Mouse (Mus musculus) hindlimb bud, embryonic 11.5 days (tissue): ENCODE results near the gene Arhgap1.
"Not testable (repeated sequence)": the region's sequence is repeated elsewhere in the genome, so short reads cannot be mapped to it uniquely, and the experiment has no call there.

Experiments
- DNase-seq: peaks from one replicate; pipeline ENCODE4 v3.0.0-alpha.2; 2012; ENCODE audit warnings: low read depth, low spot score; ENCODE audit errors: extremely low spot score

The Arhgap1 gene

DNA sequence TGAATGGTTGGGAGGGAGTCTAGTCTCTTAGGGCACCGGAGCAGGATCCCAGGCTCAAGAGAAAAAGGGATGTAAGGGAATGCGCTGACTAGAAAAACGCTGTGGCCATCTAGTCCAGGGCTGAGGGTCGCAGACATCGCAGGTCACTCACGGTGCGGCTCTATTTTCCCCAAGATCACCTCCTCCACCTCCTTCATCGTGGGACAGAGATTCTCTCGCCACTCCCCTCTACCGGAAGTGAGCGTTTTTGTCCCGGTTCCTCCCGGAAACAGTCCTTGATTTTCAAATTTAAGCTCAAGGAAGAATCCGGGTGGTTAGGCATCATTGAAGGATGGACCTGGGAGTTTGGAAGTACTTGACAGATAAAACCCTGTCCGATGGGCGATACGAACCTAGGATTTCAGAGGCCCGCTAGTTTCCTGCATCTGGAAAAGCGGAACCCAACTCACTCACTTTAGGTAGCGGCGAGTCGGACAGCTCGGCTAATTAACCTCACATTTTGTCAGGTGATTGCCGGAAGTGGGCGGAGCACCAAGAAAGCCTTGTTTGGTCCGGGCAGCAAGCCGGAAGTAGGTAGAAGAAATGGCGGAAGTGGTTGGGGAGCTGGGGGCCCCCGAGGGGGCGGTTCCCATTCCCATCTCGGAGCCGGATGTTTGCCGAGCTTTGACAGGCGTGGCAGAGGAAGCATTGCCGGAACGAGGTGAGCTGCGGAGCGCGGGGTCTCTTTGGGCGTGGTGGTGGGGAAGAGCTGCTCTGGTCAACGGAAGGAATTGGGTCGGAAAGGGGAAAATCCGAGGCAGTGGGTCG lies at the start of gene Arhgap1, which contains the start of gene Zfp408:
Gene Arhgap1 (plus strand): TSS at position 308 of the 807 bp plus-strand sequence.
Gene Zfp408 (minus strand): TSS at position 239 of the 807 bp plus-strand sequence.
- peak; percentile 97 for DNase-seq

DNA sequence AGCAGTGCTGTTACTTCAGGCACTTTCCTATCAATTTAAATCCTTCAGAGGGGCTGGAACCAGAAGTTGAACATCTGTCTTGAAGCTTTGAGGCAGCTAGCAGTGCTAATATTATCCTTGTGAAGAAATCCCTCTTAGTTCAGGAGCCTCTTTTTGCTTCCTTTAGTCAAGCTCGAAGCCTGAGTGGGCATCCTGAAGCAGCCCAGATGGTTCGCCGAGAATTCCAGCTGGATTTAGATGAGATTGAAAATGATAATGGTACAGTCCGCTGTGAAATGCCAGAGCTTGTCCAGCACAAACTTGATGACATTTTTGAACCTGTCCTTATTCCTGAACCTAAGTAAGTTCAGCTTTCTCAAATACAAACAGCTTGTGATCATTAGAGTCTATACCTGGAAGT lies 49.2 kb upstream of the Arhgap1 start:
- DNase-seq = no peak

DNA sequence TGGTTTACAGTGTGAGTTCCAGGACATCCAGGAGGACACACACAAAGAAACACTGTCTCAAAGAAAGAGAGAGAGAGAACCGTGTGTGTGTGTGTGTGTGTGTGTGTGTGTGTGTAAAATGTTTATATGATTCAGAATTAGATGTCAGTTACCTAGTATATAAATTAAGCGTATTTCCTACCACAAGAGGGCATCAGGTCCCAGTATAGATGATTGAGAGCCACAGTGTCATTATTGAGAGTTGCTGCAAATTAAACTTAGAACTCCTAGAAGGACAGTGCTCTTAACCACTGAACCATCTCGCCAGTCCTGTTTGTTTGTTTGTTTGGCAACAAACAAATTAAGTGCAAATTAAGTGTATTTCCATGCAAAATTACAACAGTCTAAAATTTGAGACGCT lies 47.3 kb upstream of the Arhgap1 start:
- no peak for DNase-seq

DNA sequence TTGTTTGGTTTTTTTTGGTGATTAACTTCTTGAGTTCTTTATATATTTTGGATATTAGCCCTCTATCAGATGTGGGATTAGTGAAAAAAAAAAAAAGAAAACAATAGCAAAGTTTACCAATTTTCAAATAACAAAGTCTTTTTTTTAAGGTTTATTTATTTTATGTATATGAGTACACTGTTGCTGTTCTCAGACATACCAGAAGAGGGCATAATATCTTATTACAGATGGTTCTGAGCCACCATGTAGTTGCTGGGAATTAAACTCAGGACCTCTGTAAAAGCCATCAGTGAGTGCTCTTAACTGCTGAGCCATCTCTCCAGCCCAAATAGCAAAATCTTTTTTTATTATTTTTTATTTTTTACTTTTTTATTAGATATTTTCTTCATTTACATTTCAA lies 40.3 kb upstream of the Arhgap1 start:
- not testable (repeated sequence) for DNase-seq

DNA sequence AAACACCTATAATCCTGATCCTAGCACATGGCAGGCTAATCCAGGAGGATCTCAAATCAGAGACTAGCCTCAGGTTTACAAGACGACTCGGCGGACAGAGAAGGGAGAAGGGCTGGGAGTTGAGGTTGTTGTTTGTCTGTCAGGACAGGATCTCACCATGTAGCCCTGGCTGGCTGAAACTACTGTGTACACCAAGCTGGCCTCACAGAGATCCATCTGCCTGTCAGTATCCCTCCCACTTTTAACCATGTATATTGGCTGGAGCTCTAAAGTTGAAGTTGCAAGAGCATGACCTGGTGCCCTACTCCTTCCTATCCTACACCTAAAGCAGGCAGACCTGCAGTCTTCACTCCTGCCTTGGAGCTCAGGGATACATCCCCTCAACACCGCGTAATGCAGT lies 27.3 kb upstream of the Arhgap1 start:
- no peak for DNase-seq

DNA sequence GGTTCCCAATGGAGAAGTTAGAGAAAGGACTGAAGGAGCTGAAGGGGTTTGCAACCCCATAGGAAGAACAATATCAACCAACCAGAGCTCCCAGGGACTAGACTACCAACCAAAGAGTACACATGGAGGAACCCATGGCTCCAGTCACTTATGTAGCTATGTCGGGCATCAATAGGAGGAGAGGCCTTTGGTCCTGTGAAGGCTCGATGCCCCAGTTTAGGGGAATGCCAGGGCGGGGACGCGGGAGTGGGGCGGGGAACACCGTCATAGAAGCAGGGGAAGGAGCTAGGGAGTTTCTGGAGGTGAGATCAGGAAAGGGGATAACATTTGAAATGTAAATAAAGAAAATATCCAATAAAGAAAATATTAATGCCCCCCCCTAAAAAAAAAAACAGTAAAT lies 26.3 kb upstream of the Arhgap1 start:
- DNase-seq = not testable (repeated sequence)

DNA sequence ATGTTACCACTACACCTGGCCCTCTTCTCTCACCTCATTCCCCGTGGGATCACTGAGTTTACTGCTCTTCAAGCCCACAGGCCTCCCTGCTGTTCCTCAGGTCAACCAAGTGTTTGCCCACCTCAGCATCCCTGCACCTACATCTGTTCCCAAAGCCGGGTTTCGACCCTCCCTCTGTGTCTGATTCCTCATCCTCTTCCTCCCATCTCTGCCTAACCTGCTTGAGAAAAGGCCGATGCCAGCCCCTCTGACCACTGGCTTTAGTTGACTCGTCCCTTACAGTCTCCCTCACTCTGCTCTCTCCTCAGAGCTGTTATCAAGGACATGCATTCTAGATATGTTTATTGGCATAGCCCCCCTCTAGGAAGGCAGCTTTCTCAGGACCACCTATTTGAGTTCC lies 22.2 kb upstream of the Arhgap1 start:
- no peak for DNase-seq

DNA sequence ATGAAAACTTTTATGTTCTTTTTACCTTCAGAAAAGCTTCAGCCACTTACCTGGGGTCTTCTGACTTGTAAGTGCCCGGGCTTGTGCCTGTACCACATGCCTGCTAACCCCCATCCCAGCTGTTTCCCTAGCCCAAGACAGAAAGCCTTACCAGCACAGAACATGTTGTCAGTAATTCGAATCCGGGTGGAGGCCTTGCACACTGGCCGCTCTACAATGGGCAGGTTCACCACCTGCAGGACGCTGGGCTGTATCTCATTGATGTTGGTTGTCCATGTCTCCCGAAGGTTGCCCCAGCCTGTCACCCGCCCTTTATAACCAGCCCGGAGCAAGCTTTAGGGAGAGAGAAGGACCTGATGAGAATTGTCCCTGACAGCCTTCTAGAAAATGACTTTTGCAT lies 21.5 kb upstream of the Arhgap1 start:
- no peak for DNase-seq

DNA sequence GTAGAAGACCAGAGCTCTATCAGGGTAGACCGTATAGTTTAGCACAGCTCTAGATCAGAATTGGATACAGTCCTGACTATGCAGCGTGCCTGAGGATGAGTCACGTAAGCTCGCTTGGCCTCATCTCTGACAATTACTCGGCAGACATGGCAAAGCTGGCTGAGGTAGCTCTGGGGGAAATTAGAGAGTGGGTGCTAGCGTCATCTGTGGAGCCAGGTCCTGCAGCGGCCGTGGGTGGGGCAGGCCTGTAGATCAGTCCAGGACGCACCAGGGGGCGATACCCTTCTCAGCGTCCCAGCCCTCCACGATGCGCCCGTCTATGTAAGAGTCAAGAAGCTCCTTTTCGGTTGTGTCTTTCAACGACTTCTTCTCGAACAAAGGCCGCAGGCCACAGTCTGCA lies 20.0 kb upstream of the Arhgap1 start:
- DNase-seq = no peak

DNA sequence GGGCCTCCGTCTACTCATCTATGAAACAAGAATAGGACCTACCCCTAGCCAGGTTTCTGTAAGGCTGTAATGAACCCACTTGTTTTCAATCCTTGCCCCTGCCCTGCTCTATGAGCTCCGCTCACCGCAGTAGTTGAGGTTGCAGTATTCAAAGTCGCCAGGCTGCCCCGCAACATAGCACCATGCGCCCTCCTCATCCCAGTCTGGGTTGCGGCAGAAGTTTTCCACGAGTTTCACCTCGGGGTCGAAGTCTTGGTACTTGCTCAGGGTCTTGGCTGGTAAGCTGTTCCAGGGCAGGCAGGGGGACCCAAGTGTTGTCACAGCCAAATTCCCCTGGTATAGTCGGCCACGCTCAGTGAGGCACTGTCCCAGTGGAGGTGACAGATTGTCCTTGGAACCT lies 19.3 kb upstream of the Arhgap1 start:
- DNase-seq = no peak

DNA sequence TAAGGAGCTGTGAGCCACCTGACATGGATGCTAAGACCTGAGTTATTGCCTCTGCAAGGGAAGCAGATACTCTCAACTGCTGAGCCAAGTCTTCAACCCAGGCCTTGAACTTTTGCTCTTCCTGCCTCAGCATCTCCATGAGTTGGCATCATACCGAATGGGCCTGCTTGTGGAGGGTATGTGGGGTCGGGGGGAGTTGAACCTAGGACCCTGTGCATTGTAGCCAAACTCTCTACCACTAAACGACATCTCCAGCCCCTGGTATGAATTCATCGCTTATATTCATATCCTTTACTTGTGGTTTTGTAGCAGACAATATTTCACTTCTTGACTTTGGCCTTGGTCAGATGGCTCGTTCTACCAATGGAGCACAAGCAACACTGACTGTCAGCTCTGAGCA lies 17.8 kb upstream of the Arhgap1 start:
- DNase-seq = no peak

DNA sequence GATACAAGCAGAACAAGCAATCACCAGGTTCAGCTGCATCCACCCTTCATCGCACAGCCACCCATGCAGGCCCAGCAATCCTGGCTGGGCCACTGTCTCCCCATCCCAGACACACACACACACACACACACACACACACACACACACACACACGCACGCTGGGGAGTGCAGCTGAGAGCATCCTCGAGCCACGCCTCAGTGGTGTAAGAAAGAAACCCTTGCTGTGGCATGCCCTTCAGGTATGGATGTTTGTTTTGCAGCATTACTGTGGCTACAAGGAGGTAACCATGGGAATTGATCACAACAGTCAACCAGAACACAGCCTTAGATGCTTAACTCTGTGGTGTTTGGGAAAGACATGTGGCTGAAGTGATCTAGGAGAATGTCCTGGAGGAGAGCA lies 17.3 kb upstream of the Arhgap1 start:
- no peak for DNase-seq

DNA sequence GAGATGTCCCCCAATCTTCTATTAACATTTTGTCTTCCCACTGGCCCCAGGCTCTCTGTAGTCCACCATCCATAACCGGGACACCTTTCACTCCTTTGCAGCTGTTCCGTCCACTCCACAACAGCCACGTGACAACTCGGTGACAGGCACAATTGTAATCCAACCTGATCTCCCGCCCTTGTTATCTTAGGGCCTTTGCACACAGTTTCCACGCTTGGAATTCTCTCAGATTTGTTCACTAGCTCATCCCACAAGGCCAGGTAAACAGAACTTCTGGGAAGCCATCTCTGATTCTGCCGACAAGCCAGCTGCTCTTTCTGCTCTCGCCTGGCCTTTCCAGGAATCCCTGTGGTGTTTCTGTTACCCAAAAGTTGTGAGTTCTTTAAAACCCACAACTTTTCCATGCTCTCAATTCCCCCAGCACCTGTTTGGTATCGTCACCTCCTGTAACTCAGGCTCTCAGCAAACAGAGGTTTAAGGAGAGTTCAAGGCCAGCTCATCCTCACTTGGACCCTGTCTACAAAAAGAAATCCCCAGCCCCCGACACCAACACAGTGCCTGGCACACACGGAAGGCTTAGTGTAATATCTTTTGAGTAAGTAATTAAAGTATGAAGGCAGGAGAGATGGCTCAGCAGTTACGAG lies 16.2 kb upstream of the Arhgap1 start:
- DNase-seq = no peak

DNA sequence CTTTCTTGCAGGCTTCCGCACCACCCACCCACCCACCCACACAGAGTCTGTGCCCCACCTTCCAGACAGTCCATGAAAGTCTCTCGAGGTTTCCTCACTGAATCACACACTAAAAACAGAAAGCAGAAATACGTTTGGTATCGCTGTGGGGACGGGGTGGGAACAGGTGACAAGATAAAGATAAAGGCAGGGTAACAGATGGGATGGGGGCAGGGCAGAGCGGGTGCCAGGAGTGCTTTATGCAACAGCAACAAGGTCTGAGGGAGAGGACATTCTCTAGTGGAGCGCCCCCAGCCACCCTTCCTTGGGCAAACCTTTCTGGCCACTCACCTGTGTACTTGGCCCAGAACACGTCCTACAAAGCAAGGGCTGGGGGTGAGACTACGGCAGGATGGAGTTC lies 14.8 kb upstream of the Arhgap1 start:
- no peak for DNase-seq

DNA sequence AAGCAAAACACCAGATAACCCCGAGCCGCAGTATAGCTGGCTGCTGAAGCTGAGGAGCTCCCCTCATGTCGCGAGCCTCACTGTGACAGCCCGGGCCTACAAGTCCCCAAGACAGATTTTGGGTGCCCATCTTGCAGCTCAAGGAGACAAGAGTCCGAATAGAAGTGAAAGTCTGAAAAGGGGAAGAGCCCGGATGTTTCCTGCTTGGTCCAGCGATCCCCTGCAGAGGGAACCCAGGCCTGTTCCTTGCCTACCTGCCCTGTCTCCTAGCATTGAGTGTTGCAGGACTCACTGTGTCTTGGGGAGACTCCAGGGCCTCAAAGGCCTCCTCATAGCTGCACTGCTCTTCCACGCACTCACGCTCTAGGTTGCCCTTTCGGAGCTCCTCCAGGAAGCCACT lies 14.2 kb upstream of the Arhgap1 start:
- DNase-seq = no peak

DNA sequence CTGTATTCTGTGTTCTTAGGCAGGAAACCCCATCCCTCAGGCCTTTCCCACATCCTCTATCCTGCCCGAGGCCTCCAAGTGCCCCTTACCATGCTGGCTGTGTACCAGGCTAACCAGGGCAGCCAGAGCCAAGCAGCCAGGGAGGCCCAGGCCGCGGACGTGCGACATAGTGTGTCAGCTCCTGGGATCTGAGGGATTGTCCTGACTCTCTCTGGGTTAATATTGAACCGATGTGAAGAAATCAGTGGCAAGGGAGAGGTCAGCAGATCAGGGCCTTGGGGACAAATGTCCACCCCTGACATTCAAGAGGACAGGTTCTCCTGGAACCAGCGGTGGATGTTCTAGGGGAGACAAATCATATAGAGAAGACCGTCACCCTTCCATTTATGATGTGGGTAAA lies 13.4 kb upstream of the Arhgap1 start, which contains the start of gene F2:
Gene F2 (minus strand): TSS at position 186 of the 400 bp plus-strand sequence.
- no peak for DNase-seq

DNA sequence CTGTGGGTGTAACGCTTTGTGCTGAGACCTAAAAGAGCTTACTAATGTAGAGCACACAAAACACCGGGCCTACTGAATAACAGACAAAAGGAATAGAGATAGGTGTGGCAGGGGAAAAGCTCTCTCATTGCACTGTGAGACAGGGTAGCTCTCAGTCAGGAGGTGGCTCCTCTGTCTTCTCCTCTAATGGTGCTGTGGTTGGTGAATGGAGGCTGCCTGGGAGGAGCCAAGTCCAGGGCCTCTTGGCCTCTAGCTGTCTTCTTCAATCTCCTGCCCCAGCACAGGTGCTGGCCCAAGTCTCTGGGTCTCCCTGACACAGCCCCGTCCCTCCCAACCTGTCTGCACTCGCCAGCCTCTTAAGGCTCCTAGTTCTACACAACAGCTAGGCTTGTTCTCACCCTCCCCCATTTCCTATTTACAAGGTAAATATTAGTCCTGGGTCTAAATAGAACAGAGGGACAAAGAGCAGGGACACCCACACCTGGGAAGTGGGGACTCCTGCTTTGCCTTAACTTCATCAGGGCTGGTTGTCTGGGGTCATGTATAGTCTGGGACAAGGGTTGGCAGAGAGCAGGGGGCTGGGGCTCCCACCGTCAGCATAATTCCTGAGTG lies 12.8 kb upstream of the Arhgap1 start:
- DNase-seq = no peak

DNA sequence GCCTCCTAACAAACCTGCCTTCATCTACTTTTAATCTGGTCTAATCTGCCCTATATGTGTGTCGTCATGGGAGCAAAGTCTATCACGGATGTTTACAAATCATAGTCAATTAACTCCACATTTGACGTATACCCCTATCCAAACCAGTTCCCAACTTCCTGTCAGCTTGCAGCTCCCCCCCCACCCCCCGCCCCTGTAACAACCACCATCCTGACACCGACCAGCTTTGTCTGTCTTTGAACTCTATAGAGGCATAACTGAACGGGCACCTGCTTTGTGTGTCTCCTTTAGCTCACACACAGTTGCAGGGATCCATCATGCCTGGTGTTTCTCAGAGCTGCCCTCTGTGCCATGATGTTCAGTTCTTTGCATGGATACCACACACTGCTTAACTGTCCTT lies 10.7 kb upstream of the Arhgap1 start:
- no peak for DNase-seq

DNA sequence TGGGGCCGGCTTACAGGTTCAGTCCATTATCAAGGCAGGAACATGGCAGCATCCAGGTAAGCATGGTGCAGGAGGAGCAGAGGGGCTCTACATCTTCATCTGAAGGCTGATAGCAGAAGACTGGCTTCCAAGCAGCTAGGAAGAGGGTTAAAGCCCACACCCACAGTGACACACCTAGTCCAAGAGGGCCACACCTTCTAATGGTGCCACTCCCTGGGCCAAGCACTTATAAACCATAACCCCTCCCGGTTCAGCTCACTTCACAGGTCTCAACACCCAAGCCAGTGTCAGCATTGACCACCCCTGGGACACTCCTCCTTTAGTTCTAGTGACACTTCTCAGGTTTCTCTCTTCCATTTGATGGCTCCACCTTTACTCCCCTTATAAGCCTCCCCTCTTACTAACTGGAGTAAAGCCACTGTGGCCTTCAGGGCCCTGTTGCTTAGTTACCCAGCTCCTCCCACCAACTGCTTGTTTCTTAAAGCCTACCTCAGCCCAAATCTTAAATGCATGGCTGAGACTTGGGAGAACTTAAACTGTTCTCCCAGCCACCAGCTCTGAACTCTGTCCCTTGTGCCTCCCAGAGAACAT lies 6.7 kb upstream of the Arhgap1 start:
- DNase-seq = no peak

DNA sequence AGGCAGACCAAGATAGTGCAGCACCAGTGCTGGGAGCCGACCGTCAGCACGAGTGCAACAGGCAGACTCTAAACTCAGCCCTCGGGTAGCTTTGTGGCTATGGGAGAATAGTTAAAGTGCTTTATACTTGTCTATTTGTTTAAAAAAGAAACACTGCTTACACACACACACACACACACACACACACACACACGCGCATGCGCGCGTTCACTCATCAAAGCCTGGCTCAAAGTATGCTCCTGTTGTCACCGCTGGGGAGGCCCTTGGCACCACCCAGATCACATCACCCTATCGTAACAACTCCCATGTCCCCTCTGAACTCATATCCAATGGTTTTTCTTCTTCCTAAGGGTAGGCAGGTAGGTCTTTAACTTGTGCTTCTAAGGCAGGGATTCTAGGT lies 5.6 kb upstream of the Arhgap1 start:
- DNase-seq = no peak

DNA sequence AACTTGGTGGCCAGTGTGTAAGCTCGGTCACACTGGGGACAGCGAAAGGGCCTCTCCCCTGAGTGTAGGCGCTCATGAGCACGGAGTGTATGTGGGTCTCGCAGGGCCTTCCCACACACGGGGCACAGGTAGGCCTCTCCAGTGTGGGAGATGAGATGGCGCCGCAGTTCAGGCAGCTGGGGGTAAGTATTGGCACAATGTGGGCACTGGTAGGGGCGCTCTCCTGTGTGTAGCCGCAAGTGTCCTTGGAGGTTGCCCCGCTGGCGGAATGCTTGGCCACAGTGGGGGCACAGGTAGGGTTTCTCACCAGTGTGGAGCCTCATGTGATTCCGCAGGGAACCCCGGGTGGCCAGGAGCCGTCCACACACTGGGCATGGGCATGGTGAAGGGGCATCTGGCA lies 4.3 kb upstream of the Arhgap1 start:
- no peak for DNase-seq

DNA sequence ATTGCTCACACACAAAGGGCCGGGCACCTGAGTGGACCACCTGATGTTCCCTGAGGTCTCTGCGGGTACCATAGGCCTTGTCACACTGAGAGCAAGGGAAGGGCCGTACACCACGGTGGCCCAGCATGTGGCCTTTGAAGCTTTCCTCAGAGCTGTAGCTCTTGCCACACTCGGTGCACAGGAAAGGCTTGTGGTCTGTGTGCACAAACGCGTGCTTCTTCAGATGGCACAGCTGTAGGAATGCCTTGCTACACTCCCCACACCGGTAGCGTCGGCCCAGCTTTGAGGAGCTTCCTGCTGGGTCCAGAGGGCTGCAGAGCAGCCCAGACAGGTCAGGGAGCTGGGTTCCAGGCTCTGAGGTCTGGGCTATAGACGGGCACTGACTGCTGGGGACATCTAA lies 3.8 kb upstream of the Arhgap1 start:
- DNase-seq = no peak
